Mouse (Mus musculus) testis, adult 2 months (tissue): ENCODE results near the gene Ctc1. TPM values are rescaled to one million over a fixed set of nuclear protein-coding genes. Genes with fewer than 3 reads are reported as not detected.
A peak's percentile ranks its signal among the peaks of the same experiment; 100 is the strongest.

Experiments used
- H3K27ac ChIP-seq: fragments of 200-500 bp; 2 replicates; pipeline ENCODE4 v1.5.1; 2012; ENCODE audit warnings: low read depth, low read length; ENCODE audit not compliant: control insufficient read depth, insufficient read depth
- H3K27me3 ChIP-seq: fragments of 200-500 bp; 2 replicates; pipeline ENCODE4 v1.6.1; 2012; ENCODE audit warnings: mild to moderate bottlenecking, low read length, moderate library complexity; ENCODE audit not compliant: control insufficient read depth, insufficient read depth
- H3K36me3 ChIP-seq: fragments of 200-500 bp; 2 replicates; pipeline ENCODE4 v1.6.1; 2012; ENCODE audit warnings: mild to moderate bottlenecking, low read length; ENCODE audit not compliant: control insufficient read depth, insufficient read depth
- H3K4me1 ChIP-seq: fragments of 200-500 bp; 2 replicates; pipeline ENCODE4 v1.6.1; 2012; ENCODE audit warnings: low read length; ENCODE audit not compliant: control insufficient read depth, insufficient read depth
- H3K4me3 ChIP-seq: fragments of 200-500 bp; 2 replicates; pipeline ENCODE4 v1.5.1; 2012; ENCODE audit warnings: low read depth, mild to moderate bottlenecking, low read length, moderate library complexity, mixed read lengths; ENCODE audit not compliant: control insufficient read depth
- CTCF ChIP-seq: fragments of 200-500 bp; IDR thresholded peaks from 2 replicates; pipeline ENCODE4 v1.5.1; 2012; ENCODE audit warnings: low read depth, mild to moderate bottlenecking, inconsistent platforms, low read length, moderate library complexity; ENCODE audit not compliant: control insufficient read depth, insufficient read depth, insufficient replicate concordance
- POLR2A ChIP-seq: fragments of 200-500 bp; IDR thresholded peaks from 2 replicates; pipeline ENCODE4 v1.6.1; 2012; ENCODE audit warnings: low read depth, mild to moderate bottlenecking, inconsistent platforms, low read length, moderate library complexity; ENCODE audit not compliant: control insufficient read depth
- polyA plus RNA-seq: library from polyadenylated mRNA; depleted of rRNA; stranded (reverse); fragments of >200 nt; gene quantifications from 2 replicates; pipeline ENCODE4 v1.2.3, GENCODE M21; 2012

Gene Ctc1
- polyA plus RNA-seq, 1 experiment, result 44.5 TPM

GRCm38 (mm10) chr11:68974059-68974450 lies 41.7 kb upstream of the Ctc1 start:
- no peaks in the 10 kb centered on the region for H3K27me3 ChIP-seq
- TF ChIP-seq POLR2A (no peak), CTCF (no peak)
- peaks cover 2% of the 10 kb centered on the region; the same call in 1 of the 2 replicates for H3K36me3 ChIP-seq
- H3K4me3 ChIP-seq, result peak overlapping the region; percentile 91
- peaks cover 22% of the 10 kb centered on the region for H3K4me1 ChIP-seq
- peak overlapping the region; percentile 95 for H3K27ac ChIP-seq

GRCm38 (mm10) chr11:68975085-68975484 lies 40.6 kb upstream of the Ctc1 start, which contains the start of gene Rangrf:
Gene Rangrf, minus strand, starts transcription at chr11:68975185.
- H3K27ac ChIP-seq, result peak within 1 kb of the TSS; percentile 95
- H3K36me3 ChIP-seq, result peaks cover 2% of the 10 kb centered on the region; the same call in 1 of the 2 replicates
- peak within 1 kb of the TSS; percentile 91 for H3K4me3 ChIP-seq
- TF ChIP-seq CTCF (no peak), POLR2A (no peak)
- H3K27me3 ChIP-seq, result no peaks in the 10 kb centered on the region
- peaks cover 22% of the 10 kb centered on the region for H3K4me1 ChIP-seq

- Histone ChIP-seq H3K36me3 (peaks cover 2% of the 10 kb centered on the region; the same call in 1 of the 2 replicates), H3K4me1 (peaks cover 22% of the 10 kb centered on the region), H3K4me3 (no peak overlapping the region), H3K27ac (no peak overlapping the region), H3K27me3 (no peaks in the 10 kb centered on the region)
- no peak for TF ChIP-seq CTCF
- TF ChIP-seq POLR2A, result no peak
Observed at GRCm38 (mm10) chr11:68975601-68976000, 40.1 kb upstream of the Ctc1 start.

- TF ChIP-seq CTCF (no peak), POLR2A (no peak)
- no peaks in the 10 kb centered on the region for H3K36me3 ChIP-seq
Observed at GRCm38 (mm10) chr11:68979320-68979733, 36.4 kb upstream of the Ctc1 start.

GRCm38 (mm10) chr11:68980919-68981318 lies 34.8 kb upstream of the Ctc1 start:
- H3K27ac ChIP-seq, result no peak overlapping the region
- no peak for TF ChIP-seq CTCF
- TF ChIP-seq POLR2A, result no peak
- no peak overlapping the region for H3K4me3 ChIP-seq
- peaks cover 4% of the 10 kb centered on the region; the same call in 1 of the 2 replicates for H3K4me1 ChIP-seq
- H3K36me3 ChIP-seq, result no peaks in the 10 kb centered on the region
- H3K27me3 ChIP-seq, result no peaks in the 10 kb centered on the region

More at GRCm38 (mm10) chr11:68979320-68979733, 36.4 kb upstream of the Ctc1 start:
- Histone ChIP-seq H3K27me3 (no peaks in the 10 kb centered on the region), H3K27ac (no peak overlapping the region), H3K4me1 (peaks cover 8% of the 10 kb centered on the region; the same call in 1 of the 2 replicates), H3K4me3 (no peak overlapping the region)

- H3K4me1 ChIP-seq, result peaks cover 3% of the 10 kb centered on the region; the same call in 1 of the 2 replicates
- no peaks in the 10 kb centered on the region; the same call in 1 of the 2 replicates for H3K36me3 ChIP-seq
- no peak overlapping the region for H3K4me3 ChIP-seq
- TF ChIP-seq CTCF (peak; percentile 24; the same call in 1 of the 2 replicates), POLR2A (no peak)
- no peak overlapping the region for H3K27ac ChIP-seq
- no peaks in the 10 kb centered on the region for H3K27me3 ChIP-seq
Observed at GRCm38 (mm10) chr11:68982639-68983369, 32.9 kb upstream of the Ctc1 start.

- Histone ChIP-seq H3K36me3 (peaks cover 2% of the 10 kb centered on the region), H3K4me1 (peaks cover 3% of the 10 kb centered on the region; the same call in 1 of the 2 replicates), H3K4me3 (no peak overlapping the region), H3K27ac (no peak overlapping the region), H3K27me3 (no peaks in the 10 kb centered on the region)
- TF ChIP-seq CTCF, result no peak
- no peak for TF ChIP-seq POLR2A
Observed at GRCm38 (mm10) chr11:68987365-68987882, 28.3 kb upstream of the Ctc1 start.

GRCm38 (mm10) chr11:68988341-68988740 lies 27.4 kb upstream of the Ctc1 start:
- Histone ChIP-seq H3K27me3 (no peaks in the 10 kb centered on the region), H3K27ac (no peak overlapping the region), H3K36me3 (peaks cover 2% of the 10 kb centered on the region), H3K4me3 (no peak overlapping the region), H3K4me1 (no peaks in the 10 kb centered on the region)
- TF ChIP-seq CTCF (no peak), POLR2A (no peak)
